Mouse (Mus musculus) embryonic fibroblast, embryonic 13.5 days (primary cell): ENCODE measurements around the gene Yae1d1.

ENCODE experiments used
- CTCF ChIP-seq: IDR thresholded peaks from 2 replicates; pipeline ENCODE4 v1.5.1; 2011; ENCODE audit warnings: mild to moderate bottlenecking, control low read depth, low read length, moderate library complexity, borderline replicate concordance; ENCODE audit not compliant: insufficient read depth
- POLR2A ChIP-seq: IDR thresholded peaks from 2 replicates; pipeline ENCODE4 v1.6.1; 2011; ENCODE audit warnings: low read depth, mild to moderate bottlenecking, control low read depth, low read length, moderate library complexity

- no peak for TF ChIP-seq CTCF
- TF ChIP-seq POLR2A = peak; percentile 78
Measured at GRCm38 (mm10) chr13:17944078-17944917, 48.9 kb downstream of the Yae1d1 start, which contains the start of gene Rala.
